Mouse (Mus musculus): ENCODE results near the gene Plpp4.

The Plpp4 gene

GRCm38 (mm10) chr7:129301622-129302021 lies 44.8 kb downstream of the Plpp4 start:
- DNase-seq (ENCODE audit: inconsistent ontology term): no peak

GRCm38 (mm10) chr7:129303356-129303755 lies 46.5 kb downstream of the Plpp4 start:
- no peak for DNase-seq (ENCODE audit: inconsistent ontology term)

GRCm38 (mm10) chr7:129307042-129307825 lies 50.4 kb downstream of the Plpp4 start:
- DNase-seq (ENCODE audit: inconsistent ontology term): peak; percentile 77

- DNase-seq (ENCODE audit: inconsistent ontology term): no peak
Measured at GRCm38 (mm10) chr7:129308661-129309060, 51.8 kb downstream of the Plpp4 start.

- no peak for DNase-seq (ENCODE audit: inconsistent ontology term)
Measured at GRCm38 (mm10) chr7:129312521-129312920, 55.7 kb downstream of the Plpp4 start.

- DNase-seq (ENCODE audit: inconsistent ontology term): no peak
Measured at GRCm38 (mm10) chr7:129313969-129314368, 57.1 kb downstream of the Plpp4 start.

- DNase-seq (ENCODE audit: inconsistent ontology term): no peak
Measured at GRCm38 (mm10) chr7:129340096-129340495, 83.3 kb downstream of the Plpp4 start.

- no peak for DNase-seq (ENCODE audit: inconsistent ontology term)
Measured at GRCm38 (mm10) chr7:129355561-129355960, 98.7 kb downstream of the Plpp4 start.

GRCm38 (mm10) chr7:129375306-129375705 lies 118.5 kb downstream of the Plpp4 start:
- DNase-seq (ENCODE audit: inconsistent ontology term): no peak

GRCm38 (mm10) chr7:129385149-129385548 lies 128.3 kb downstream of the Plpp4 start:
- no peak for DNase-seq (ENCODE audit: inconsistent ontology term)

- DNase-seq (ENCODE audit: inconsistent ontology term): no peak
Measured at GRCm38 (mm10) chr7:129392835-129393489, 136.1 kb downstream of the Plpp4 start.

- no peak for DNase-seq (ENCODE audit: inconsistent ontology term)
Measured at GRCm38 (mm10) chr7:129396561-129396960, 139.7 kb downstream of the Plpp4 start.

- DNase-seq (ENCODE audit: inconsistent ontology term): no peak
Measured at GRCm38 (mm10) chr7:129399071-129399470, 142.2 kb downstream of the Plpp4 start.

- no peak for DNase-seq (ENCODE audit: inconsistent ontology term)
Measured at GRCm38 (mm10) chr7:129402695-129403364, 146.0 kb downstream of the Plpp4 start.

GRCm38 (mm10) chr7:129406069-129406468 lies 149.2 kb downstream of the Plpp4 start:
- DNase-seq (ENCODE audit: inconsistent ontology term): no peak

- no peak for DNase-seq (ENCODE audit: inconsistent ontology term)
Measured at GRCm38 (mm10) chr7:129412695-129413094, 155.9 kb downstream of the Plpp4 start.

GRCm38 (mm10) chr7:129415179-129415578 lies 158.3 kb downstream of the Plpp4 start:
- peak; percentile 9 for DNase-seq (ENCODE audit: inconsistent ontology term)

GRCm38 (mm10) chr7:129421181-129421580 lies 164.3 kb downstream of the Plpp4 start:
- DNase-seq (ENCODE audit: inconsistent ontology term): no peak

GRCm38 (mm10) chr7:129425554-129425953 lies 168.7 kb downstream of the Plpp4 start:
- peak; percentile 6 for DNase-seq (ENCODE audit: inconsistent ontology term)

GRCm38 (mm10) chr7:129428794-129429193 lies 172.0 kb downstream of the Plpp4 start:
- DNase-seq (ENCODE audit: inconsistent ontology term): no peak

GRCm38 (mm10) chr7:129429903-129430302 lies 173.1 kb downstream of the Plpp4 start:
- no peak for DNase-seq (ENCODE audit: inconsistent ontology term)

All from Muller cell, postnatal 12 days (primary cell).